Mouse (Mus musculus) CH12.LX (cell line): Measurements from ENCODE around the gene Brf1. TPM values are rescaled to one million over a fixed set of nuclear protein-coding genes. Genes with fewer than 3 reads are reported as not detected.

Source experiments
- DNase-seq: peaks from one replicate; pipeline ENCODE4 v3.0.0-alpha.2; 2013; ENCODE audit errors: extremely low read depth
- H3K27ac ChIP-seq: 2 replicates; pipeline ENCODE4 v1.5.1; 2012; ENCODE audit warnings: low read depth, mild to moderate bottlenecking, control low read depth, moderate library complexity; ENCODE audit not compliant: insufficient read depth
- H3K27me3 ChIP-seq: replicated peaks from 2 replicates; pipeline ENCODE3; 2012; ENCODE audit warnings: inconsistent platforms
- H3K36me3 ChIP-seq, 2 experiments: replicated peaks in 1 of 2; 2 replicates each; pipeline versions ENCODE3 to v1.6.1; 2012; ENCODE audit warnings: inconsistent platforms in 1 of 2, low read length in 1 of 2, mild to moderate bottlenecking in 1 of 2, mixed read lengths in 1 of 2, moderate library complexity in 1 of 2; ENCODE audit not compliant: control insufficient read depth in 1 of 2, insufficient read depth in 1 of 2
- H3K4me1 ChIP-seq, 2 experiments: 2 replicates each; pipeline ENCODE4 v1.6.1; 2012; ENCODE audit warnings: inconsistent platforms in 1 of 2, moderate library complexity in 1 of 2; ENCODE audit not compliant: insufficient read depth in 2 of 2, control insufficient read depth in 1 of 2
- H3K4me2 ChIP-seq: 2 replicates; pipeline ENCODE4 v1.6.1; 2012; ENCODE audit warnings: low read depth, mild to moderate bottlenecking, control low read depth; ENCODE audit not compliant: poor library complexity, insufficient read depth, severe bottlenecking
- H3K4me3 ChIP-seq, 3 experiments: fragments of 150-350 bp in 1 of 3; sonication (generic) in 1 of 3; replicated peaks in 1 of 3; 2 replicates each; pipeline versions ENCODE3 to v1.5.1; 2011 to 2012; ENCODE audit warnings: low read depth in 2 of 3, low read length in 2 of 3, mild to moderate bottlenecking in 2 of 3, moderate library complexity in 2 of 3, control low read depth in 1 of 3, improper control_type of control experiment in 1 of 3, inconsistent platforms in 1 of 3, mixed read lengths in 1 of 3; ENCODE audit not compliant: poor library complexity in 1 of 3
- H3K79me2 ChIP-seq: replicated peaks from 2 replicates; pipeline ENCODE4 v1.6.1; 2012; ENCODE audit warnings: mild to moderate bottlenecking, moderate library complexity; ENCODE audit not compliant: control insufficient read depth, poor library complexity, insufficient read depth, severe bottlenecking; ENCODE audit errors: extremely low read depth
- H3K9ac ChIP-seq: 2 replicates; pipeline ENCODE4 v1.6.1; 2012; ENCODE audit warnings: low read depth, mild to moderate bottlenecking, control low read depth, moderate library complexity; ENCODE audit not compliant: insufficient read depth
- H3K9me3 ChIP-seq: replicated peaks from 2 replicates; pipeline ENCODE3; 2012; ENCODE audit warnings: low read length, inconsistent platforms, mixed read lengths
- BHLHE40 ChIP-seq: IDR thresholded peaks from 2 replicates; pipeline ENCODE4 v1.6.1; 2011; ENCODE audit warnings: mild to moderate bottlenecking, low read depth, low read length, improper control_type of control experiment
- CHD2 ChIP-seq: IDR thresholded peaks from 2 replicates; pipeline ENCODE4 v1.6.1; 2011; ENCODE audit warnings: low read length, improper control_type of control experiment
- ELF1 ChIP-seq: IDR thresholded peaks from 2 replicates; pipeline ENCODE4 v1.6.1; 2014; ENCODE audit warnings: low read depth, mild to moderate bottlenecking, inconsistent platforms, low read length, improper control_type of control experiment
- ETS1 ChIP-seq: conservative IDR thresholded peaks from 2 replicates; pipeline ENCODE4 v1.6.1; 2012; ENCODE audit warnings: low read depth, mild to moderate bottlenecking, inconsistent platforms, low read length, improper control_type of control experiment, moderate library complexity
- GABPA ChIP-seq: IDR thresholded peaks from 2 replicates; pipeline ENCODE4 v1.6.1; 2012; ENCODE audit warnings: low read depth, low read length, improper control_type of control experiment, inconsistent platforms; ENCODE audit not compliant: insufficient replicate concordance
- HCFC1 ChIP-seq: IDR thresholded peaks from 2 replicates; pipeline ENCODE4 v1.6.1; 2012; ENCODE audit warnings: low read depth, mild to moderate bottlenecking, inconsistent platforms, low read length, improper control_type of control experiment
- IRF4 ChIP-seq: IDR thresholded peaks from 2 replicates; pipeline ENCODE4 v1.6.1; 2014; ENCODE audit warnings: low read depth, mild to moderate bottlenecking, inconsistent platforms, low read length, improper control_type of control experiment
- JUND ChIP-seq: conservative IDR thresholded peaks from 2 replicates; pipeline ENCODE4 v1.6.1; 2011; ENCODE audit warnings: low read depth, low read length, improper control_type of control experiment
- KAT2A ChIP-seq: IDR thresholded peaks from 2 replicates; pipeline ENCODE4 v1.6.1; 2012; ENCODE audit warnings: low read length, improper control_type of control experiment, inconsistent platforms; ENCODE audit not compliant: insufficient replicate concordance
- MAFK ChIP-seq: IDR thresholded peaks from 2 replicates; pipeline ENCODE4 v1.6.1; 2011; ENCODE audit warnings: low read length, improper control_type of control experiment; ENCODE audit not compliant: insufficient replicate concordance
- MAZ ChIP-seq: IDR thresholded peaks from 2 replicates; pipeline ENCODE4 v1.6.1; 2012; ENCODE audit warnings: low read depth, mild to moderate bottlenecking, inconsistent platforms, low read length, improper control_type of control experiment, moderate library complexity
- MXI1 ChIP-seq: IDR thresholded peaks from 2 replicates; pipeline ENCODE4 v1.6.1; 2011; ENCODE audit warnings: mild to moderate bottlenecking, low read depth, low read length, improper control_type of control experiment
- MYC ChIP-seq: IDR thresholded peaks from 2 replicates; pipeline ENCODE4 v1.6.1; 2011; ENCODE audit warnings: low read depth, mild to moderate bottlenecking, improper control_type of control experiment, low read length
- POLR2AphosphoS2 ChIP-seq: IDR thresholded peaks from 2 replicates; pipeline ENCODE4 v1.6.1; 2011; ENCODE audit warnings: low read depth, low read length, improper control_type of control experiment
- RAD21 ChIP-seq: IDR thresholded peaks from 2 replicates; pipeline ENCODE4 v1.6.1; 2011; ENCODE audit warnings: low read depth, mild to moderate bottlenecking, low read length, improper control_type of control experiment, moderate library complexity
- RCOR1 ChIP-seq: conservative IDR thresholded peaks from 2 replicates; pipeline ENCODE4 v1.6.1; 2012; ENCODE audit warnings: low read depth, mild to moderate bottlenecking, inconsistent platforms, low read length, improper control_type of control experiment
- TCF12 ChIP-seq: IDR thresholded peaks from 2 replicates; pipeline ENCODE4 v1.6.1; 2014; ENCODE audit warnings: low read depth, mild to moderate bottlenecking, inconsistent platforms, low read length, improper control_type of control experiment
- USF1 ChIP-seq: IDR thresholded peaks from 2 replicates; pipeline ENCODE4 v1.6.1; 2014; ENCODE audit warnings: low read depth, mild to moderate bottlenecking, inconsistent platforms, low read length, improper control_type of control experiment
- USF2 ChIP-seq: conservative IDR thresholded peaks from 2 replicates; pipeline ENCODE4 v1.6.1; 2011; ENCODE audit warnings: low read depth, low read length, improper control_type of control experiment
- ZC3H11A ChIP-seq: IDR thresholded peaks from 2 replicates; pipeline ENCODE4 v1.6.1; 2012; ENCODE audit warnings: low read depth, mild to moderate bottlenecking, inconsistent platforms, low read length, improper control_type of control experiment
- ZKSCAN1 ChIP-seq: IDR thresholded peaks from 2 replicates; pipeline ENCODE4 v1.6.1; 2012; ENCODE audit warnings: low read depth, inconsistent platforms, low read length, improper control_type of control experiment, borderline replicate concordance
- ZNF384 ChIP-seq: IDR thresholded peaks from 2 replicates; pipeline ENCODE4 v1.6.1; 2012; ENCODE audit warnings: low read depth, low read length, improper control_type of control experiment, inconsistent platforms
- dilution Hi-C: fragments of 300-500 bp; cut with MboI; formaldehyde crosslinking; loops from 2 replicates; pipeline ENCODE4 v1.14.3; 2020; ENCODE audit warnings: low sequenced_read_pairs; ENCODE audit not compliant: extremely low pct_unique_long_range_greater_than_20kb, extremely low pct_ligation_motif_present
- in situ Hi-C: fragments of 300-500 bp; cut with MboI; formaldehyde crosslinking; loops from 3 replicates; pipeline ENCODE4 v1.14.3; 2019; ENCODE audit warnings: low sequenced_read_pairs, low pct_ligation_motif_present, low pct_unique_long_range_greater_than_20kb, mixed read lengths
- polyA plus RNA-seq: library from polyadenylated mRNA; unstranded; fragments of >175 nt; gene quantifications from 2 replicates; pipeline ENCODE4 v1.2.1, GENCODE M21; 2012; ENCODE audit warnings: low read depth; ENCODE audit not compliant: insufficient read length
- total RNA-seq, 2 experiments: library from RNA; depleted of rRNA; stranded (reverse); fragments of 300-350 nt in 1 of 2; fragments of >200 nt in 1 of 2; gene quantifications; 2 replicates each; pipeline ENCODE4 v1.2.3; 2012 to 2014

The Brf1 gene
- total and polyA plus RNA-seq, 3 experiments = 15.9 to 31.2 (median 29.6) TPM

DNA sequence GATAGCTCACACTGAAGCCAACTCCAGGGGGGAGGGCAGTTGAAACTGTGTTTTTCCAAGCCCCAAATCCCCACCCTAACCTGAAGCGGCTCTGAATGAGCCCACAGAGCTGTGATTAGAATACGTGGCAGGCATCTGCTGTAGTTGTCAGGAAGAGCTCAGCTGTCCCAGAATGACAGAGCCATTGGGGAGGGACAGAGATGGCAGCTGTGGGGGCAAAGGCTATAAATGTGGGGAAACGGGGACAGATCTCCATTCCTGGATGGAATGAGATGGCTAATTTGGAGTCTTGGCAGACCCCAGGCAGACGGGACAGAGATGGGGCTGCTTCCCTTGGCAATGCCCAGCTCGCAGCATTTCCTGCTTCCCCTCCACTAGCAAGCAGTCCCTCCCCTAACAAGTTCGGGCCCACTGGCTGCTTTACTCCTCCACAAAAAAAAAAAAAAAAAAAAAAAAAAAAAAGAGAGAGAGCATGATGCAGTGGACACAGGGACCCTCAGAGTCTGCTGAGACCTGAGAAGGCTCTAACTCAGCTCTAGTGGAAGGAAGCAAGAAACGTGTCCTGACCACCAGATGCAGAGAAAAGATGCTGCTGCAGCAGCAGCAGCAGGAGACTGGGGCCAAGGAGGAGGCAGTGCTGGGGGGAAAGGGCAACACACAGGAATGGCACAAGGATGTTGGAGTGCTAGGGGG is 49.2 kb downstream of the Brf1 start:
- H3K9ac ChIP-seq = no peak overlapping the region
- no peak for DNase-seq
- peaks cover 0 to 14% of the 10 kb centered on the region in 2 experiments for H3K36me3 ChIP-seq
- H3K4me1 ChIP-seq = peaks cover 3 to 12% of the 10 kb centered on the region in 2 experiments; a peak in 3 of 4 replicates
- no peak overlapping the region for H3K27ac ChIP-seq
- H3K4me3 ChIP-seq = no peak overlapping the region
- in situ Hi-C loops (no loop called here), dilution Hi-C loops (no loop called here)
- peaks cover 32% of the 10 kb centered on the region for H3K27me3 ChIP-seq
- no peak overlapping the region for H3K4me2 ChIP-seq
- no peaks in the 10 kb centered on the region for H3K9me3 ChIP-seq
- TF ChIP-seq TCF12 = no peak
- no peak for TF ChIP-seq MAFK
- TF ChIP-seq ZNF384 = peak; percentile 34; the same call in 1 of the 2 replicates
- TF ChIP-seq CHD2 = no peak
- TF ChIP-seq POLR2AphosphoS2 = no peak
- TF ChIP-seq IRF4 = no peak
- TF ChIP-seq MYC = no peak
- H3K79me2 ChIP-seq = no peaks in the 10 kb centered on the region

- Histone ChIP-seq H3K27ac (no peak overlapping the region), H3K9ac (peak overlapping the region; percentile 27; the same call in 1 of the 2 replicates), H3K9me3 (no peaks in the 10 kb centered on the region), H3K27me3 (peaks cover 32% of the 10 kb centered on the region), H3K4me1 (peaks cover 3 to 12% of the 10 kb centered on the region in 2 experiments; a peak in 3 of 4 replicates), H3K4me2 (peak overlapping the region; percentile 89), H3K36me3 (peaks cover 0 to 12% of the 10 kb centered on the region in 2 experiments), H3K79me2 (no peaks in the 10 kb centered on the region), H3K4me3 (peak overlapping the region in 2 of 3 experiments; percentile 18 to 64)
- DNase-seq = no peak
- TF ChIP-seq USF1 = no peak
- TF ChIP-seq MXI1 = 0 out of 2 replicates have a peak, but pooled peaks have one; percentile 8
- TF ChIP-seq RCOR1 = no peak
- dilution Hi-C loops = no loop called here
- in situ Hi-C loops = no loop called here
These were observed 49.8 kb downstream of the Brf1 start for GRCm38 (mm10) chr12:112950761-112951129.

GRCm38 (mm10) chr12:112950040-112950760 is 50.3 kb downstream of the Brf1 start:
- in situ Hi-C loops (no loop called here), dilution Hi-C loops (no loop called here)
- Histone ChIP-seq H3K4me1 (peaks cover 3 to 12% of the 10 kb centered on the region in 2 experiments; a peak in 3 of 4 replicates), H3K9ac (peak overlapping the region; percentile 27; the same call in 1 of the 2 replicates), H3K79me2 (no peaks in the 10 kb centered on the region), H3K36me3 (peaks cover 0 to 9% of the 10 kb centered on the region in 2 experiments), H3K4me2 (peak overlapping the region; percentile 89), H3K9me3 (no peaks in the 10 kb centered on the region), H3K27ac (no peak overlapping the region), H3K27me3 (peaks cover 33% of the 10 kb centered on the region), H3K4me3 (peak overlapping the region; percentile 18 to 64 (median 33))
- DNase-seq = peak; percentile 28
- TF ChIP-seq RAD21 (no peak), USF1 (no peak), MAZ (0 out of 2 replicates have a peak, but pooled peaks have one; percentile 19), JUND (no peak), HCFC1 (no peak; the same call in 1 of the 2 replicates), ETS1 (no peak), GABPA (no peak), KAT2A (no peak), BHLHE40 (no peak), ZC3H11A (no peak), ELF1 (peak; percentile 31; the same call in 1 of the 2 replicates), ZKSCAN1 (no peak), USF2 (no peak)
